In genomic region chr9:111289294-111289831, GRCm38 (mm10) we compare ENCODE assay signal across 9 mouse cellular contexts. TPM values are rescaled to one million over a fixed set of nuclear protein-coding genes. Genes with fewer than 3 reads are reported as not detected.
A peak's percentile ranks its signal among the peaks of the same experiment; 100 is the strongest.
DNase-seq lines count a peak whose midpoint lies in the region; ATAC-seq lines count a peak whose summit lies in the region.
"Had no signal": no experiment of that assay in that cellular context is flagged by ENCODE, and none has a peak within 500 bp of the region (broad histone marks: within the 10 kb centered on the region; RNA-seq: fewer than 3 reads in every experiment).

No protein-coding gene starts in this region.

- no peak overlapping the region for H3K9ac ChIP-seq in embryonic facial prominence, embryonic 13.5 days
- no peak overlapping the region; the same call in 1 of the 2 replicates for H3K9ac ChIP-seq in kidney, embryonic 16.5 days (replicated peaks; ENCODE audit: low read length)

- H3K36me3 ChIP-seq in heart, embryonic 10.5 days, result no peaks in the 10 kb centered on the region
- no peaks in the 10 kb centered on the region for H3K36me3 ChIP-seq in embryonic facial prominence, embryonic 13.5 days
- H3K36me3 ChIP-seq in kidney, embryonic 16.5 days (ENCODE audit: insufficient read depth, low read length), result no peaks in the 10 kb centered on the region
- H3K36me3 ChIP-seq: G1E had no signal

- intact Hi-C loops in heart, postnatal 10 days (cut with DNase I), result no loop called here

- no peak for DNase-seq in heart, embryonic 10.5 days (ENCODE audit: low spot score)
- no peak for DNase-seq in heart, postnatal 10 days
- peak; percentile 34 for DNase-seq in lung, postnatal 14 days
- no peak for DNase-seq in left cerebral cortex, adult 18-20 months (ENCODE audit: low spot score in 2 of 2)
- DNase-seq in left cerebral cortex, adult 9 months (ENCODE audit: low spot score in 2 of 2), result no peak
- no peak for DNase-seq in thymus, postnatal 25 days

- WGBS in heart, embryonic 10.5 days, result 53% methylated on average over 9 of the region's 9 CpGs
- 45% methylated on average over 9 of the region's 9 CpGs for WGBS in embryonic facial prominence, embryonic 13.5 days
- 49% methylated on average over 9 of the region's 9 CpGs for WGBS in kidney, embryonic 16.5 days

- peak overlapping the region; percentile 33; the same call in 1 of the 2 replicates for H3K4me3 ChIP-seq in heart, embryonic 10.5 days
- peak overlapping the region; percentile 16; the same call in 1 of the 2 replicates for H3K4me3 ChIP-seq in embryonic facial prominence, embryonic 13.5 days
- peak overlapping the region; percentile 14 for H3K4me3 ChIP-seq in kidney, embryonic 16.5 days (ENCODE audit: low read length)

- no peak overlapping the region; the same call in 1 of the 2 replicates for H3K27ac ChIP-seq in heart, embryonic 10.5 days
- peak overlapping the region; percentile 16; the same call in 1 of the 2 replicates for H3K27ac ChIP-seq in embryonic facial prominence, embryonic 13.5 days
- peak overlapping the region; percentile 46; the same call in 1 of the 2 replicates for H3K27ac ChIP-seq in kidney, embryonic 16.5 days (ENCODE audit: low read length)

- H3K27me3 ChIP-seq in heart, embryonic 10.5 days (ENCODE audit: insufficient read depth, poor library complexity, severe bottlenecking), result peaks cover 6% of the 10 kb centered on the region; the same call in 1 of the 2 replicates
- no peaks in the 10 kb centered on the region for H3K27me3 ChIP-seq in embryonic facial prominence, embryonic 13.5 days
- H3K27me3 ChIP-seq in kidney, embryonic 16.5 days (ENCODE audit: insufficient read depth, low read length), result no peaks in the 10 kb centered on the region

- peaks cover 17% of the 10 kb centered on the region for H3K4me1 ChIP-seq in heart, embryonic 10.5 days
- peaks cover 10% of the 10 kb centered on the region for H3K4me1 ChIP-seq in embryonic facial prominence, embryonic 13.5 days
- peaks cover 7% of the 10 kb centered on the region for H3K4me1 ChIP-seq in kidney, embryonic 16.5 days (ENCODE audit: insufficient read depth, low read length)

- peak overlapping the region; percentile 49 for H3K4me2 ChIP-seq in embryonic facial prominence, embryonic 13.5 days
- H3K4me2 ChIP-seq in kidney, embryonic 16.5 days (replicated peaks; ENCODE audit: low read depth, low read length), result peak overlapping the region; percentile 42

- ATAC-seq in embryonic facial prominence, embryonic 13.5 days (ENCODE audit: insufficient number of reproducible peaks, insufficient read depth, low FRiP score, low TSS enrichment, low read depth), result no peak
- peak; percentile 62 for ATAC-seq in kidney, embryonic 16.5 days (ENCODE audit: low FRiP score, low TSS enrichment)

- no peaks in the 10 kb centered on the region for H3K9me3 ChIP-seq in heart, embryonic 10.5 days
- H3K9me3 ChIP-seq in embryonic facial prominence, embryonic 13.5 days, result no peaks in the 10 kb centered on the region
- no peaks in the 10 kb centered on the region for H3K9me3 ChIP-seq in kidney, embryonic 16.5 days (ENCODE audit: low read length)
- H3K9me3 ChIP-seq: G1E had no signal

RNA-seq across cellular contexts. Expression of gene Epm2aip1, which starts 17.6 kb away (rescaled TPM):
- 24.7 and 28.4 TPM in 2 replicates for polyA plus RNA-seq in heart, embryonic 10.5 days (2016; fragmentation: Nextera tagmentation; extraction: Ambion mirVana)
- total RNA-seq in heart, postnatal 10 days (2021), result 10 to 100 TPM; 31.1 to 34.0 TPM
- polyA plus RNA-seq in embryonic facial prominence, embryonic 13.5 days (2015; fragmentation: Nextera tagmentation; extraction: Ambion mirVana), result 32.0 and 37.2 TPM in 2 replicates
- 26.5 and 29.1 TPM in 2 replicates for polyA plus RNA-seq in kidney, embryonic 16.5 days (2015; fragmentation: Nextera tagmentation; extraction: Ambion mirVana)
- total RNA-seq in left cerebral cortex, adult 18-20 months (2021), result 10 to 100 TPM; 87.2 to 87.9 TPM

RNA-seq across cellular contexts. Expression of gene Mlh1, which starts 17.8 kb away (rescaled TPM):
- polyA plus RNA-seq in heart, embryonic 10.5 days (2016; fragmentation: Nextera tagmentation; extraction: Ambion mirVana), result 51.7 and 52.6 TPM in 2 replicates
- 10 to 100 TPM; 15.2 to 17.2 TPM for total RNA-seq in heart, postnatal 10 days (2021)
- 35.3 and 39.1 TPM in 2 replicates for polyA plus RNA-seq in embryonic facial prominence, embryonic 13.5 days (2015; fragmentation: Nextera tagmentation; extraction: Ambion mirVana)
- polyA plus RNA-seq in kidney, embryonic 16.5 days (2015; fragmentation: Nextera tagmentation; extraction: Ambion mirVana), result 43.8 and 46.0 TPM in 2 replicates
- total RNA-seq in left cerebral cortex, adult 18-20 months (2021), result 10 to 100 TPM; 17.1 to 17.3 TPM

RNA-seq across cellular contexts. Expression of gene Trank1, which starts 22.2 kb away (rescaled TPM):
- 0.08 and 0.21 TPM in 2 replicates for polyA plus RNA-seq in heart, embryonic 10.5 days (2016; fragmentation: Nextera tagmentation; extraction: Ambion mirVana)
- total RNA-seq in heart, postnatal 10 days (2021), result under 1 TPM; 0.02 TPM
- 0.44 and 0.49 TPM in 2 replicates for polyA plus RNA-seq in embryonic facial prominence, embryonic 13.5 days (2015; fragmentation: Nextera tagmentation; extraction: Ambion mirVana)
- polyA plus RNA-seq in kidney, embryonic 16.5 days (2015; fragmentation: Nextera tagmentation; extraction: Ambion mirVana), result 0.37 and 0.66 TPM in 2 replicates
- total RNA-seq in left cerebral cortex, adult 18-20 months (2021), result 100 to 1,000 TPM; 277 to 278 TPM
- polyA plus RNA-seq: G1E had no signal
